Mouse (Mus musculus) testis, adult 2 months (tissue): ENCODE measurements around the gene Dock1.

ENCODE experiments used
- CTCF ChIP-seq: fragments of 200-500 bp; IDR thresholded peaks from 2 replicates; pipeline ENCODE4 v1.5.1; 2012; ENCODE audit warnings: low read depth, mild to moderate bottlenecking, inconsistent platforms, low read length, moderate library complexity; ENCODE audit not compliant: control insufficient read depth, insufficient read depth, insufficient replicate concordance
- POLR2A ChIP-seq: fragments of 200-500 bp; IDR thresholded peaks from 2 replicates; pipeline ENCODE4 v1.6.1; 2012; ENCODE audit warnings: low read depth, mild to moderate bottlenecking, inconsistent platforms, low read length, moderate library complexity; ENCODE audit not compliant: control insufficient read depth

DNA sequence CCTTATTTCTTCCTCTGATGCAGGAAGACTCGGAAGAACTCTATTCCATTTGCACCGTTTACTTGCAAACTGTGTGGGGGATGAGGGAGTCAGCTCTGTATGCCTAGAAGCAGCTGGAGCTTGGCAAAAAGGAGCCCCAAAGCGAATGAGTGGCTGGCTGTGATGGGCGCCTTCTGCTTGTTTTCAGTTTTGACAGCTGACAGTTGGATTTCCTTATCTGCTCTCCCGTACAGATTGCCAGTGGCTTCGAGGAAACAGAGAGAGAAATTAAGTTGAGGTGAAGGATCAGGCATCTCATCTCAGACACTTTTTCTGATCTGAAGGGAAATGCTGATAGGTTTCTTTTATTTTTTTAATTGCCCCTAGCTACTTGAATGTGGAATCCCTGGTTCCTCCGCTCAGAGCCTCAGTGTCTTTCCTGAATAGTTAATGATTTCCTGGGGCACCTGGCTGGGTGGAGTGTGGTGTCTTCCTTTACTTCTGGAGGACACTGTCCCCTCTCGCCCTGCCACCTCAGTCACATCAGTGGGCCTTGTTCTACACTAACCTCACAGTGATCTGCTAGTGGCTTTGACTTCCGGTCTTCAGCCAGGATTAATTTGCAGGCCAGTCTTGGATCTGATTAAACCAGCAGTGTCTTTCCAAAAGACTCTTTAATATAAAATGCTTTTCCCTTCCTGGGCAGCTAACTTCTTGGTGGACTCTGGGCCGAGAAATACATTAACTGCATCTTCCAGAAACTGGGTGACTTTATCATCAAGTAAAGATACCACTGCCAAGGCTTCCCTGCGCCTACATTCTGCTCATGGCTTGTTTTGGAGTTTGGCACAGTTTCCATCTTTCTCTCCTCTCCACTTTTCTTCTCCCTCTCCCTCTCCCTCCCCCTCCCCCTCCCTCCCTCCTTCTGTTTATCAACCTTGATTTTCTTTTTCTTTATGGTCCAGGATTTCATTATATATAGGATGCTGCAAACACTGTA is 55.4 kb downstream of the Dock1 start:
- no peak for TF ChIP-seq CTCF
- no peak for TF ChIP-seq POLR2A
